Mouse (Mus musculus) layer of hippocampus, adult 9-11 months (tissue): ENCODE measurements around the gene Fbxo21.

Experiments
- DNase-seq: peaks from one replicate; pipeline ENCODE4 v3.0.0; 2022

The Fbxo21 gene

DNA sequence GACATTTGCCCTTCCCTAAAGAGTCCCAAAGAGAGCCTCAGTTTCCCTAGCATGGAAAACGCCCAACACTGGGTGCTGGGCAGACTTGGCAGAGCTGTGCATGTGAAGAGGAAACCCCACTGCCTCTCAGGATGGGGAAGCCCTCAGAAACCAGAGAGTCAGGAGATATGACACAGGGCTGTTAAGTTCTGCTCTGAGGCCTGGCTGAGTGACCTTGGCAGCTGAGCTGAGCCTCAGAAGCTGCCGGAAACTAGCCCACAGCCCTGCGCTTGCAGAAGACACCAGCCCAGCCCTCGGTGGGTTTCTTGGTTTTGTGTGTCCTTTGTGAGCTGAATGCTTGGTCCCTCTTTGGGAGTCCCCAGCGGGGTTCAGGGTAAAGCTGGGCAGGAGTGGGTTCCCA lies 72.4 kb downstream of the Fbxo21 start:
- DNase-seq: no peak

DNA sequence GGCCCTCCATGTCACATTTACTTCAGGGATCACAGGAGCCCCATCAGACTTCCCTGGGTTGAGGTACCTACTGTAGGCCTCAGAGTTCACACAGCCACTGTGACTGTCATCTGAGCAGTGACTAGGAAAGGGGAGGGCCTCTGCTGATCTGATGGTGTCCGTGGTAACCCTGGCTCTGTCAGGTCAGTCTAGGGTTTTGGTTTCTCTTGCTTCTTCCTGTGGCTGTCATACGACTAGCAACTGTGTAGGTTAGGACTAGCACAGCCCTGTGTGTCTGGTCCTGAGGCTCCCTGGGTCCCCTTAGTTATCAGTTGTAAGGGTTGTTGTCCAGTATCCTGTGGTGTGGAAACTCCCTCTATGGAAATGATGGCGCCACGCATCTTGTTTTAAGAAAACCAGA lies 74.2 kb downstream of the Fbxo21 start:
- DNase-seq: no peak

DNA sequence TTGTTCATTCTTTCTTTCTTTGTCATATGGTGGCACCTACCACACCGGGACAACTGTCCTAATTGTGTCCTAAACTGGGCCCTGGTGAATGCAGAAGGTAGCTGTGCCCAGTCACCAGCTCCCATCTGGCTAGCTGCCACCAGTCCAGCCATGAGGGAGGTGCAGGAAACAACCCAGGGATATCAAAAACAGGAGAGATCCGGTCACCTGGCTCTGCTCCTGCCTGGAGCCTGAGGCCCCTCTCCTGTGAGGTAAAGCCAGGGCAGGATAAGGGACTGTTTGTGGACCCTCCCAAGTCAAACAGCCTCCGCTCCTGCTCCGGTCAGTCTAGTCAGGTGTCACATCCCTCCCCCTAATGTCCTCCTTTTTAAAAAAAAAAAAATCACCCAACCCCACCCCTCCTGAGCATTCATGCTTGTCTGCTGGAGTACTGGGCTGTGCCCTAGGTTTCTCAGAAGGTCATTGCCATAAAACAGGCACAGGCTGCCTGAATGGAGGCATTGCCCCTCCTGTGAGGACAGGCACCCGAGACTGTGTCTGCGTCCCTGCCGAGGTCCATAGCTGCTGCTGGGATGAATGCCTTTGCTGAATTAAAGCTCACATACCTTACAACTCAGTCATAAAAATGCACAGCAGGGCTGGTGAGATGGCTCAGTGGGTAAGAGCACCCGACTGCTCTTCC lies 75.6 kb downstream of the Fbxo21 start:
- no peak for DNase-seq

DNA sequence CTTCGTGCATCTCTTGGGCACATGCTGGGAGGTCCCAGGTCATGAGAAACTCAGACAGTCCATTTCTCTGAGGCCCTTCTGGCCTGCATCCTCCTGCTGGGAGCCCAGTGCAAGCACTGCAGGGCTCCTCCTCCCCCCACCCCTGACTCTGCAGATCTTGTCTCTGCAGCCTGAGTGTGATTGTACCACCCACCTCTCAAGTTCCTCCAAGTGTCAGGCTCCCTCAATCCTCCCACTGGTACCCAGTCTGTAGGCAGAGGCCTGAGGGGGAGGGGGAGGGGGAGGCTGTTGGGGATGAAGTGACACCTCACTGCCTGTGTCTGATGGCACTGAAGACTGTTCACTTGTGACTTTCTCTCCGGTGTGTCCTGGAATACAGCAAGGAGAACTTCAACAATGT lies 76.7 kb downstream of the Fbxo21 start:
- DNase-seq: no peak

DNA sequence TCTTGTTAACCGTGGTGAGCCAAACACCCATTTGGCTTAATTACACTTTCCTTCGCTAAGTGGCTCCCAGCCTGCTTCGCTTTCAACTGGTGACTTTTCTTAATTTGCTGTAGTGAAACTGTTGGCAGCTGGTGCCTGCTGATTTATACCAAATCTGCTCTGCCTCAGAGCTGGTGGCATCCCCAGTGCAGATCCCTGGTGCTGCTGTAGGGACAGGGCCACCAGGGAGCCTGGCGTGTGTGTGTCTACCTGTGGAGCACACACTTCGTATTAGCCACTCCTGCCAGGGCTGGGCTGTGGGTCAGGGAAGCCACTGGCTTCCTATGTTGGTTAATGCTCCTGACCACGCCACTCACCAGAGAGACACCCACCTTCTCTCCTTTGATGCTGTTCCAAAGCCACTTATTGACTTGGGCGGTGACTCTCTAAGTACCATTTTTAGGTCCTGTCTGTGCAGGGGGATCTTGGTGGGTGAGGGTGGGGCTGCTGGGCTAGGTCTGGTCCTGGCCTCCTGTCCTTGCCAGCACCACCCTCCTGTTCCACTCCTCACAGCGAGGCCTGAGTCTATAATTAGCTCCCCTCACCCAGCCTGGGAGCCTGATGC lies 81.1 kb downstream of the Fbxo21 start:
- DNase-seq: no peak

DNA sequence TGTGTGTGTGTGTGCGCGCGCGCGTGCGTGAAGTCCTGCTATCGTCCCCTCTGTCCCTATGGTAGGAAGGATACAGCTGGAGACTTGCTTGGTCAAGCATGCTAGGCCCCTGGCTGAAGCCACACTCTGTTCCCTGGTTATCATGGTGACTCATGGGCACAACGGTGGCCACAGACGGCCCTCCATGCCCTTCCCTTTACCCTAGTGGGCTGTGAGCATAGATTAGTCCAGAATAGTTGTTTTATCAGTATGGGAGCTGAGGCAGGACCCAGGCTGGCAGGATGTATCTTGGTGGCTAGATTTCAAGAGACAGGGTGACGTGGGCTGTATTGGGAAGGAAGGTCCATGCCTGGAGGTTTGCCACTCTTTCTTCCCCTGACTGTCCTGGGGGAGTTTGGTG lies 82.3 kb downstream of the Fbxo21 start:
- DNase-seq: no peak

DNA sequence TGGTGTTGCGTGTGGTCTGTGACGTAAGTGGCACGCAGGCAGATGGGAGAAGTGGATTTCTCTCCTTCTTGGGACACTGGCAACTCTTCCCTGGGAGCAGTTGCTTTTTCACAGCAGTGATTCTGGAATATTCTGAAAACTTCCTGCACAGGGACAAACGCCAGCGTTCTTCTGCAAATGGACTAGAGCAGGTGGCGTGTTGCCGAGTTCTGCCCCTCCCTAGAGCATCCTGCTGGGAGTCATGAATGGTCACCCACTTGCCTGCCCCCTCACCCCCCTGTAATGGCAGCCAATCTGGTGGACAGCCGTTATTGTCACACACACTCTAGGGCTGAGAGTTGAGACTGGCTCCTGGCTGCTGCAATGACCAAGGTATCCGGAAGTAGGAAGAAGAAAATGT lies 83.1 kb downstream of the Fbxo21 start:
- DNase-seq: no peak
